Mouse (Mus musculus) embryonic facial prominence, embryonic 13.5 days (tissue): Measurements from ENCODE around the gene Serpinb6c. TPM values are rescaled to one million over a fixed set of nuclear protein-coding genes. Genes with fewer than 3 reads are reported as not detected.
"Not testable (repeated sequence)": the region's sequence is repeated elsewhere in the genome, so short reads cannot be mapped to it uniquely, and the experiment has no call there.

Experiments
- ATAC-seq: fragments of 200-750 bp; cut with Nextera tagmentation; 2 replicates; pipeline ENCODE4 v1.8.0; 2017; ENCODE audit warnings: low read depth; ENCODE audit not compliant: insufficient number of reproducible peaks, insufficient read depth, low FRiP score, low TSS enrichment
- H3K27ac ChIP-seq: fragments of 300-500 bp; sonication (generic); 2 replicates; pipeline ENCODE4 v1.5.1; 2015; ENCODE audit warnings: moderate library complexity, mild to moderate bottlenecking, inconsistent platforms
- H3K27me3 ChIP-seq: fragments of 300-500 bp; sonication (generic); 2 replicates; pipeline ENCODE4 v1.6.1; 2015; ENCODE audit warnings: mild to moderate bottlenecking, inconsistent platforms
- H3K36me3 ChIP-seq: fragments of 300-500 bp; sonication (generic); 2 replicates; pipeline ENCODE4 v1.6.1; 2015; ENCODE audit warnings: mild to moderate bottlenecking, inconsistent platforms
- H3K4me1 ChIP-seq: fragments of 300-500 bp; sonication (generic); 2 replicates; pipeline ENCODE4 v1.6.1; 2015; ENCODE audit warnings: inconsistent platforms
- H3K4me2 ChIP-seq: fragments of 300-500 bp; sonication (generic); 2 replicates; pipeline ENCODE4 v1.6.1; 2015; ENCODE audit warnings: moderate library complexity, mild to moderate bottlenecking, inconsistent platforms
- H3K4me3 ChIP-seq: fragments of 300-500 bp; sonication (generic); 2 replicates; pipeline ENCODE4 v1.5.1; 2015; ENCODE audit warnings: mild to moderate bottlenecking, inconsistent platforms
- H3K9ac ChIP-seq: fragments of 300-500 bp; sonication (generic); 2 replicates; pipeline ENCODE4 v1.6.1; 2015; ENCODE audit warnings: mild to moderate bottlenecking, inconsistent platforms
- H3K9me3 ChIP-seq: fragments of 300-500 bp; sonication (generic); 2 replicates; pipeline ENCODE4 v1.6.1; 2016; ENCODE audit warnings: inconsistent platforms
- WGBS: fragments of 180-500 bp; shearing (Covaris S2); methylation state at CpG from one replicate; pipeline ENCODE4 v1.1.7; 2015; ENCODE audit warnings: mixed read lengths; 5-methylcytosine and 5-hydroxymethylcytosine counted together
- polyA plus RNA-seq: library from polyadenylated mRNA; unstranded; fragments of >200 nt; fragmentation: Nextera tagmentation; extraction: Ambion mirVana; gene quantifications from 2 replicates; pipeline ENCODE4 v1.2.1, GENCODE M21; 2015

The Serpinb6c gene
- polyA plus RNA-seq: not detected in 2 replicates

DNA sequence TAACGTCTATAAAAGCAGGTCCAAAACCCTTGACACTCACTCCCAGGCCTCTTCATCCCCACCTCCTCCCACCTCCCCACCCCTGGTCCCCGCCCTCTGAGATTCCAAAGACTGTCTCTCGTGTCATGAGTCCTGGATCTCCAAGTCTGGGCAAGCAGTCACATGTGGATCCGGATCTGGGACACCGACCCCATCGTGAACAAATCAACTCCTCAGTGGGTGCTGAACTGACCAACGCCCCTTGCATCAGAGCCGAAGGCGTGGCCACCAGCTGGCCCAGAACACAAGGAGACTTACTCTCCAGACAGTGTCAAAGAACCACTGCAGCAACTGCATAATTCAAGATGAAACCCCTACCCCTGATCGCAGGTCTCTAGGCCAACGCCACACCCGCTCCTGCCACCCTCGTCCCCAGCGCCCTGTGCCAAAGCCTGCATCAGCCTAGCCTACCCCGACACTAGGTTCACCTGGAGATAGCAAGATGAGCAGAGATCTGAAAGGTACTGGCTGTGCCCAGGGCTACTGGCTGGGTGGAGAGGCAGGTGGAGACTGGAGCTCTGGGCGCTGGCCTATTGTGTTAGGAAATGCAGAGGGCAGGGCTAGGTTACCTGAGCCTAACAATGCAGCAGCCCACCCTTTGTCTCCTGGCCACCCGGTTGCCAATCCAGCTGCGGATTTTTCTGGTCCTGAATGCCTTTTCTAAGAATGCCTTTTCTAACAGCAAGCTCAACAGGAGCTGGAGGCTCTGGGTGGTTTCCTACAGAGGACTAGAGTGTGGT, at the start of gene Serpinb6c:
Gene Serpinb6c, minus strand, starts transcription at position 533 of the 779 bp plus-strand sequence.
- H3K27ac ChIP-seq: no peak within 1 kb of the TSS
- WGBS: 74% methylated on average over 18 of the region's 18 CpGs
- no peak within 1 kb of the TSS for H3K4me3 ChIP-seq
- no peak for ATAC-seq
- no peak within 1 kb of the TSS for H3K9ac ChIP-seq
- H3K9me3 ChIP-seq: no peaks in the 10 kb centered on the region
- H3K4me1 ChIP-seq: no peaks in the 10 kb centered on the region
- H3K36me3 ChIP-seq: no peaks in the 10 kb centered on the region
- no peak within 1 kb of the TSS for H3K4me2 ChIP-seq
- no peaks in the 10 kb centered on the region for H3K27me3 ChIP-seq

DNA sequence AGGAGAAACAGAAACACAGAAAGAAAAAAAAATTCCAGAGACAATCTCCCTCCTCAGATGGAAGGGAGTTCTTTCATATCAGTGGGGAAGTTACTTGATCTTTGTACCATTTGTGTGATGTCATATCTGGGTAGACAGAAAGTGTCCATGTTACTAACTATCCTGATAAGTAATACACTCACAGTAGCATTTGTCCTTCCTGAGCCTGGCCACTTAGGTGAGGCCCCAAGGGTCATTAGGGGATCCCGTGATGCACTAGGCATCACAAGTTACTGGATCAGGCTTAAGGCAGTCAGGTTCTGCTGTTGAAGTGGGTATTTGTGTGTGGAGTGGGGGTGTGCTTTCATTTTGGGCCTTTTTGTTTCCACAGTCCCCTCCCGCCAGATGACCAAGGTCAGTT, 47.4 kb upstream of the Serpinb6c start:
- Histone ChIP-seq H3K9ac (no peak overlapping the region), H3K4me1 (no peaks in the 10 kb centered on the region), H3K4me2 (no peak overlapping the region), H3K36me3 (no peaks in the 10 kb centered on the region), H3K27ac (no peak overlapping the region), H3K9me3 (no peaks in the 10 kb centered on the region), H3K27me3 (no peaks in the 10 kb centered on the region), H3K4me3 (no peak overlapping the region)
- 83% methylated on average over 2 of the region's 2 CpGs for WGBS
- ATAC-seq: no peak

DNA sequence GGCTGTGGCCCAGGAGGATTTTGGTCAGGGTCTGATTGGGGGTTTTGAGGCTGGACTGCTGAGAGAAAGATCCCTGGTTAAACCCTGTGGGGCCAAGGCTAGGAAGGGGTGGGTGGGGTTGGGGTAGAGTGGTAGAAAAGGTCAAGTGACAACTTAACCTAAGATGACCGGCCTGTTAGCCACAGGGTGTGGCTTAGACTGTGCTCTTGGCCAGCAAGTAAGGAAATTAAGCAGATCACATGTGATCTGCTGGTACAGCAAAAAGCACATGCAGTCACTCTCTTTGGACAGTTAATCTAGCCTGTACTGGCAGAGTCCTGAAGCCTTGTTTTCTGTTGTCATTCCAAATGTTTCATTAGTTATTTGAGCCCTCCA, 46.6 kb upstream of the Serpinb6c start:
- no peak for ATAC-seq
- H3K4me1 ChIP-seq: no peaks in the 10 kb centered on the region
- 57% methylated on average over 1 of the region's 1 CpGs for whole genome bisulfite sequencing
- H3K4me2 ChIP-seq: no peak overlapping the region
- no peaks in the 10 kb centered on the region for H3K9me3 ChIP-seq
- no peak overlapping the region for H3K4me3 ChIP-seq
- H3K9ac ChIP-seq: no peak overlapping the region
- H3K27me3 ChIP-seq: no peaks in the 10 kb centered on the region
- no peaks in the 10 kb centered on the region for H3K36me3 ChIP-seq
- H3K27ac ChIP-seq: no peak overlapping the region

DNA sequence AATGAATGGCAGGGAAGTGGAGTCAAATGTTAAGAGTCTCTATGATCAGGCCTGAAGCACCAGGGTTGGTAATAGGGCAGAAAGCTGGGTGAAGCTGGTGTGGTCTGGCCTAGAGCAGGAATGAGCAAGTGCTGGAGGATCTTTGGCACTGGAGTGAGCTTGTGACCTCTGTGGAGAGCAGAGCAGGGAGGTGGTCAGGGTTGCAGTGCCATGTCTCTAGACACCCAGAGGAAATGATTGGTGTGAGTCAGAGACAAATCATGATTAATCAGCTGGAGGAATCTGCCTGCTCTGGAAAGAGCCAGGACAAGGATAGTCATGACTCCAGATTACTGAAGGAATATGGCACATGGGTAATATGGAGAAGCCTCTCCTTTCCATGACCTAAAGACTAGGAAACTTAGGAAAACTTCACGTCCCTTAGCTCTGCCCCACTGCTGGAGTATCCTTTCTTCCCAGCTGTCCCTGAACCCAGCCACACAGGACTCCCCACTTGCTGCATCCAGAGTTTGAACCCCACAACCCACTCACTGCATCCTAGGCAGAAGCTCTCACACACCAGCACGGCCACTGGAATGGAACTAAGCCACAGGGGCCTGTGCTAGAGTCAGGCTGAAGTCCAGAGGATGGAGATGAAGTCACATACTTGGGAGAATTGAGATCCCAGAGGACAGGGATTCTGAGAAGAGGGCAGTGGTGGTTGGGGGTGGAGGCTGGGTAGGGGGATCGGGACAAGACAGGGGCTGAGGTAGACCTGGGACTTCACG, 46.0 kb upstream of the Serpinb6c start:
- no peak for ATAC-seq
- WGBS: 83% methylated on average over 4 of the region's 4 CpGs
- H3K4me1 ChIP-seq: no peaks in the 10 kb centered on the region
- H3K9me3 ChIP-seq: no peaks in the 10 kb centered on the region
- H3K9ac ChIP-seq: no peak overlapping the region
- H3K4me3 ChIP-seq: no peak overlapping the region
- H3K27ac ChIP-seq: no peak overlapping the region
- H3K27me3 ChIP-seq: no peaks in the 10 kb centered on the region
- no peaks in the 10 kb centered on the region for H3K36me3 ChIP-seq
- H3K4me2 ChIP-seq: no peak overlapping the region

DNA sequence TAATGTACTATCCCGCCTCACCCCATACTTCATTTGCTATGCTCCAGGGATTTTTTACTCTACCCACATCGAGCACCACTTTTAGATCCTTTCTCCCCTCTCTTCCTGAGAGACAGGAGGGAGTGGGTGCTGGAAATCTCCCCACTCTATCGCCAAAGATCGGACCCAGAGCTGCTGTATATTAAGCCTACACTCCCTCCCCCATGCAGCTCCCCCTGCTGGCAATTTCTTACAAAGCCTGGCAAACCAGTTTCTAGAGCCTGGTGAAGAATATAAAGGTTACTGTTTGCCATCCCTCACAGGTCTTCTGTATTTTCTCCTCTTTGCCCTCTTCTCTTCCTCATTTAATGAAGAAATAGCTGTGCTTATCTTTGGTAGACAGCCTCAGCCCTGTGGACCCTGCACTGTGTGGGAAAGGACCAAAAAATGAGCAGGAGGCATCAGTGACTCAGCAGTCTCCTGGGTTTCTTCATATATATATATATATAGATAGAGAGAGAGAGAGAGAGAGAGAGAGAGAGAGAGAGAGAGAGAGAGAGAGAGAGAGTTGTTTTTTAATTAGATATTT, 36.8 kb upstream of the Serpinb6c start:
- Histone ChIP-seq H3K9me3 (no peaks in the 10 kb centered on the region), H3K4me1 (no peaks in the 10 kb centered on the region), H3K27ac (no peak overlapping the region), H3K4me3 (no peak overlapping the region), H3K36me3 (no peaks in the 10 kb centered on the region), H3K27me3 (no peaks in the 10 kb centered on the region), H3K4me2 (no peak overlapping the region), H3K9ac (no peak overlapping the region)
- no peak for ATAC-seq
- 44% methylated on average over 4 of the region's 4 CpGs for WGBS

DNA sequence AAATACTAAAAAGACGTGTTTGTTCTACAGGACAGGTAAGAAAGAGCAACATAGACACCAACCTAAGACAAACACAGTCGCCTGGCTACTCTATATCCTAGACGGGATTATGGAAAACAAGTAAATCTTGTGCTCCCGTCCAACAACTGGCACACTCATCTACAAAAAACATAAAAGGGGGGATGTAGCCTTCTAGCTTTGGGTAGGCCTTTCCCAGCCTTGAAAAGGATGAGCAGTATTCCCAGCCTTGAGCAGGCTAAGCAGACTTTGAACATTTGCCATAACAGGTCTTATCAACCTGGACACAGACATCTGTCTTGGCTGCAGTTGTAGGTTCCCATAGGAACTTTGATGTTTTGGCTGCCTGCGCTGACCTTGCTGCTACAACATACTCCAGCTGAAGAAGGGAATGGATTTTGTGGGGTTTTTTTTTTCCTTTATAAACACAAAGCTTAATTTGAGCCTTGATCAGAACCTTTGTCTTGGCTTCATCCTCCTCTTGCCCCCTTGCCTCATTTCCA, 35.8 kb upstream of the Serpinb6c start:
- Histone ChIP-seq H3K9me3 (no peaks in the 10 kb centered on the region), H3K27me3 (no peaks in the 10 kb centered on the region), H3K4me2 (no peak overlapping the region), H3K27ac (no peak overlapping the region), H3K36me3 (no peaks in the 10 kb centered on the region), H3K9ac (no peak overlapping the region), H3K4me3 (no peak overlapping the region), H3K4me1 (0 out of 2 replicates have a peak, but pooled peaks cover 1% of the 10 kb centered on the region)
- 86% methylated on average over 5 of the region's 5 CpGs for WGBS
- no peak for ATAC-seq

DNA sequence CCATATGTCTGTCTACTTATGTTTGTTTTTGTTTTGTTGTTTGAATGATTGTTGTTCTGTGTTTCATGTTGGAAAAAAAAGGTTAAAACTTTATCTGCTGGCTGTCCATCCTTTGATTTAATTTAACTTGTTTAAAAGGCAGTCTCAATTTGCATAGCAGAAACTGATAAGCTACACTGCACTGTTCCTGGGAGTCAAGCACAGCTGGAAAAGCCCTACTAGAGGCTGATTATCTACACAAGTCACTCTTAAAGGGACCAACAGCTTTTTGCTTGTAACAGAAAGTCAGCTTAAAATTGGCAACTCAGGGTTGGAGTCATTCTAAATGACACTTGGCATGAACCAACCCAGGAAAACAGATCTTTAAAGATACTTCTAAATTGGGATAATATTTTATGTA, 32.1 kb upstream of the Serpinb6c start:
- not testable (repeated sequence) for H3K4me2 ChIP-seq, H3K9me3 ChIP-seq, H3K27ac ChIP-seq, H3K27me3 ChIP-seq, H3K36me3 ChIP-seq, H3K9ac ChIP-seq, ATAC-seq, H3K4me3 ChIP-seq
- H3K4me1 ChIP-seq: peaks cover 14% of the 10 kb centered on the region

DNA sequence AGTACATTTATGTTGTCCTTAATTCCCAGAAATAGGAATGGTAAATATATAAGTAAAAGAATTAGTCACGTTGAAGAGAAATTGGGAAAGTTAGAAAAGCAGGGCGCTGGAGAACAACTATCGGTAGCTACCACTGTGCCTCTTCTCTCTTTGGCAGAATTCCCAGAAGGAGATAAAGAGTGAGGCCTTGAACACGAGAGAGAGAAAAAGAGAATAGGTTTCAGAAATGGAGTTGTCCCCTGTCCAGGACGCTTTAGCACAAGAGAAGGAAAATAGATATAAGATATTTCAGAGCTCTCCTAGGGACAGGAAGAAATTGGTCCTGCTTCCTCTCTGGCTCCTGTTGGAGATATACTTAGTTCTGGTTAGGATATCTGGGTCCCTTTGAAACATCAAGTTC, 31.6 kb upstream of the Serpinb6c start:
- WGBS: 77% methylated on average over 5 of the region's 5 CpGs
- no peaks in the 10 kb centered on the region for H3K27me3 ChIP-seq
- no peak overlapping the region for H3K27ac ChIP-seq
- ATAC-seq: no peak
- no peaks in the 10 kb centered on the region for H3K36me3 ChIP-seq
- no peak overlapping the region for H3K9ac ChIP-seq
- no peak overlapping the region for H3K4me2 ChIP-seq
- H3K4me1 ChIP-seq: peaks cover 14% of the 10 kb centered on the region
- no peaks in the 10 kb centered on the region for H3K9me3 ChIP-seq
- no peak overlapping the region for H3K4me3 ChIP-seq

DNA sequence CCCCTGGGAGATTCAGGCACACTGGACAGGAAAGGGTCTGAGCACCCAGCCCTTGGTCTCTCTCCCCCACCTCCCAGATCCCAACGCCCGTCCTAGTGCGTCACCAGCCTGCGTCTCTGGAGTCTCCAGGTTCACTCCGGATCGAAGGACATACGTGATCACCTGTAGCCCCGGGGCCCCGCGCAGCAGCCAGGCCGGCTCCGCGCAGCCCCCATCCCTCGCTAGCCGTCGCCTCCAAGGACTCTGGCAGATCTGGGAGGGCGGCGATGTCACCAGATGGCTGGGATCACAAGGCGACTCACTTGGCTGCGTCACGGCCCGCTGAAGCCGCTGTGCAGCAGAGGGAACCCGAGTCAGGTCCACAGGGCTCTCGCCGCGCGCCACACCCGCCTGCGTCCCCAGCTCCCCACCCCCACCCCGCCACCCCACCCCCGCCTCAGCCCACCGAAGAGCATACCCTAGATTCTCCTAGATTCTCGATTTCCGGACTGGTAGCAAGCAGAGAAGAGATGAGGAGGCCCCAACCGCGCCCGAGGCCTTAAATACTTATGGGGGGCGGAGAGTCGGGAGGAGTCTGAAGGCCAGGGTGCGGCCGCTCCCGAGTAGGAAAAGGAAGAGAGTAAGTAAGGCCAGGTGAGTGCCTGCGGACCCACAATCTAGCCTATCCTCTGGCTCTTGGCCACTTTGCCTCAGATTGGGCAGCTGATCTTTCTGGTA, 30.1 kb upstream of the Serpinb6c start:
- H3K4me1 ChIP-seq: peaks cover 14% of the 10 kb centered on the region
- H3K27me3 ChIP-seq: no peaks in the 10 kb centered on the region
- H3K4me2 ChIP-seq: peak overlapping the region; percentile 89
- no peak overlapping the region for H3K27ac ChIP-seq
- peak; percentile 62 for ATAC-seq
- peak overlapping the region; percentile 74 for H3K4me3 ChIP-seq
- under 1% methylated on average over 44 of the region's 44 CpGs for WGBS
- H3K9me3 ChIP-seq: no peaks in the 10 kb centered on the region
- peak overlapping the region; percentile 89 for H3K9ac ChIP-seq
- H3K36me3 ChIP-seq: peaks cover 4% of the 10 kb centered on the region; the same call in 1 of the 2 replicates

DNA sequence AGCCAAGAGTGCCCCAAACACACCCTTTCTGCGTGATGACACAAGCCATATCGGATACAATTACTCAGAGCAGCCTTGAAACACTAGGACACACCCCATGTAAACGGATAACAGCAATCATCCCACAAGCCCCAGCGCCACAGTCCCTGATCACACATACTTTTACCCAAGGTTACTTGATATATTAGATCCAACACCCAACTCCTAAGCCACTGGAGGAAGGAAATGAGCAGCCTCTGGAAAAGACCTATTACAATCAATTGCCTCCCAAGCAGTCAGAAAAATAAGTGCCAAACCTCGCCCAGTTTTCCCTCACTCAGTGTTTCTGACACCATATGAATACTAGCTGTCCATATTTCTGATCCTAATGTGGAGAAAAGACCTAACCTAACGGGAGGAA, 29.2 kb upstream of the Serpinb6c start:
- peak overlapping the region; percentile 74 for H3K4me3 ChIP-seq
- H3K27me3 ChIP-seq: no peaks in the 10 kb centered on the region
- 58% methylated on average over 6 of the region's 6 CpGs for WGBS
- H3K4me1 ChIP-seq: peaks cover 14% of the 10 kb centered on the region
- H3K9me3 ChIP-seq: no peaks in the 10 kb centered on the region
- peaks cover 12% of the 10 kb centered on the region for H3K36me3 ChIP-seq
- H3K27ac ChIP-seq: no peak overlapping the region
- H3K4me2 ChIP-seq: peak overlapping the region; percentile 89
- no peak for ATAC-seq
- H3K9ac ChIP-seq: peak overlapping the region; percentile 89; the same call in 1 of the 2 replicates

DNA sequence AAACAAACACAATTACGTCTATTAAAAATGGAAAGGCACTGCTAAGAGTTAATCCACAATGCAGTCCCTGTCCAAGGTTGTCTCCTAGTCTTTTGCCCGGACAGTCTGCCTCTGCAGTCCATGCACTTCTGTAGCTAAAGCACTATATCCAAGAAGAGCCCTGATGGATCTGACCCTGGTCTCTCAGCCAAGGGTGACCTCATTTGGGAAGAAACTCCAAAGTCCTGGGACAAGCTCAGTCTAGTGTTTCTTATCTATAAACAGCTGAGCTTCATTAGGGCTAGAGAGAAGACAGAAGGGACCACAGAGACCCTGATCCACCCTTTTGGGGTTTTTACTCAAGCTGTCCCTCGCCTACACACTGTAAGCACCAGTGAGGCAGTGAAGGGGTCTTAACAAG, 25.4 kb upstream of the Serpinb6c start:
- 86% methylated on average over 3 of the region's 3 CpGs for WGBS
- no peak overlapping the region for H3K9ac ChIP-seq

More for the DNA sequence above, 25.4 kb upstream of the Serpinb6c start:
- Histone ChIP-seq H3K27me3 (no peaks in the 10 kb centered on the region), H3K9me3 (no peaks in the 10 kb centered on the region), H3K36me3 (peaks cover 27% of the 10 kb centered on the region), H3K4me2 (no peak overlapping the region), H3K27ac (no peak overlapping the region), H3K4me1 (peaks cover 9% of the 10 kb centered on the region), H3K4me3 (no peak overlapping the region)
- ATAC-seq: no peak
